Mouse (Mus musculus) heart, adult 8-10 months (tissue): ENCODE results near the gene Slc1a7. TPM values are rescaled to one million over a fixed set of nuclear protein-coding genes. Genes with fewer than 3 reads are reported as not detected.

Source experiments
- DNase-seq: peaks from one replicate; pipeline ENCODE4 v3.0.0; 2022; ENCODE audit warnings: low spot score
- total RNA-seq, 4 experiments: library from RNA; stranded (reverse); gene quantifications; 2 replicates each; pipeline ENCODE4 v1.2.4; 2022

Slc1a7 gene
- total RNA-seq, 4 experiments from 2014 or later: 0.16 to 0.60 (median 0.41) TPM; not detected in 1

DNA sequence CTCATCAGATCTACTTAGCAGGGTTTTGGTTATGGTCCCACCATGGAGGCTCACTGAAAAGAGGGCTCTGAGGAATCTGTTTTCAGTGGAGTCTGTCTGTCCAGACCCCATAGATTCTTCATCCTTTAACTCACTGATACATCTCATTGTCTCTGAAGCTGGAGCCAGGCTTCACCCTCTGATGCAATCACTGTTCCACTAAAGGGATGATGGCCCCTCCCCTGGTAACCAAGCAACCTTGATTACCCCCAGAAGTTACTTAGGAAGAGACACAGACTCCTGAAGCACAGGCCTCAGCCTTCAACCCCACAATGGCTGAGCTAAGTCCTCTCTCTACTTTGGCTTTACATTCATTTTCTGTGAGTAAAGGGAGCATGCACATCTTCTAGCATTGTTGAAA lies 1.6 kb downstream of the Slc1a7 start:
- DNase-seq: no peak

DNA sequence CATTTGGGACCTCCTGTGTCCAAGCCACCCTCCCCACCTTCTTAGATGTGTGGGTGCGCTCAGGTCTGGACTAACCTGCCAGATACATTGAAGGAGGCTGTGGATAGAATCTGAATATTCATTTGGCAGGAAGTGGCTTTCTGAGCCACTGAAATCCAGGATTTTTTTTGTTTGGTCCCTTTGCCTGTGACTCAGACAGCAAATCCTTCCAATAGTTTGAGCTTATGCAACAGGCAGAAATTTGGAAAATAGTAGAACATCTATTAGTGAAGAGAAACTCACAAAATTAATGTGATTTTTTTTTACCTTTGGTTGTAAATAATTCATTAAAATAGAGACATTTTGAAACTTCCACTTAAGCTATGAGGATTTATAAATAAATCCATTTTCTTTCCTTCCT lies 3.0 kb downstream of the Slc1a7 start:
- DNase-seq: peak; percentile 24

DNA sequence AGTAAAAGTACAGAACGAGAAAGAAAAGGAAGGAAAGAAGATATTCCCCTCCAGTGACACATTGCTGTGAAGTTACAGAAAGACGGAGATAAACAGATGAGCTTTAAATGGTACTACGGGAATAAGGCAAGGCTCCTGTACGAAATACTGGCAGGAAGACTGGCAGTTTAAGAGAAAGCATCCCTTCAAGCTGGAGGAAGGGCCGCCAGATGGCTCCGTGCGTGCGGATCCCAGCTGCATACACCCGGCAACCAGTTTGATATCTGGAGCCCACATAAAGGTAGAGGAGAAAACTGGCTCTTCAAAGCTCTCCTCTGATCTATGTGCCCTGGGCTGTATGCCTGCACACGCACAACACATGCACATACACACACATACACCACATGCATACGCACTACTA lies 6.4 kb downstream of the Slc1a7 start:
- DNase-seq: no peak

DNA sequence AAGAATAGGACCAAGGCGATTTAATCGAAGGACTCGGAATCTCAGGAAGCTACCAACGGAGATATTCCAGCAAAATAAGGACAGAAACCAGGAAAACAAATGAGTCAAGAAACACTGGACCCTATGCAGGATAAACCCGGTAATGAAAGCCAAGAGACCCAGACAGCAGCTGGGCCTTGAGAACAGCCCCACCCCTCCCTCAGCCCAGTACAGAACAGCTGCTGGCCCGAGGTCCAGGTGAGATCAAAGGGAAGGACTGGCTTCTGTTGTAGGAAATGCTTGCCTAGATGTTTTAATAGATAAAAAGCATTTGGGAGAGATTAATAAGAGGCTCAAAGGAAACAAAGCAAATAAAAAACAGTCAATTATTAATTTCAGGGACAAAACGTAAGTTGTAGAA lies 6.9 kb downstream of the Slc1a7 start:
- no peak for DNase-seq

DNA sequence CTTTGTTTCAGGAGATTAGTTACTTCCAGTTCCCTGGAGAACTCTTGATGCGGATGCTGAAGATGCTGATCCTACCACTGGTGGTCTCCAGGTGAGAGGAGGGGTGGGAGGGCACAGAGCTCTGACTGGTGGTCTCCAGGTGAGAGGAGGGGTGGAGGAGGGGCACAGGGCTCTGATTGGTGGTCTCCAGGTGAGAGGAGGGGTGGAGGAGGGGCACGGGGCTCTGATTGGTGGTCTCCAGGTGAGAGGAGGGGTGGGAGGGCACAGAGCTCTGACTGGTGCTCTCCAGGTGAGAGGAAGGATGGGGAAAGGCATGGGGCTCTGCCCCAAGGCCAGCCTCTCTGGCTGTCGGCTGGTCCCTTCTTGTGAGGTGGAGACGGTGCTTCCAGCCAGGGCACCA lies 9.5 kb downstream of the Slc1a7 start:
- DNase-seq: no peak

DNA sequence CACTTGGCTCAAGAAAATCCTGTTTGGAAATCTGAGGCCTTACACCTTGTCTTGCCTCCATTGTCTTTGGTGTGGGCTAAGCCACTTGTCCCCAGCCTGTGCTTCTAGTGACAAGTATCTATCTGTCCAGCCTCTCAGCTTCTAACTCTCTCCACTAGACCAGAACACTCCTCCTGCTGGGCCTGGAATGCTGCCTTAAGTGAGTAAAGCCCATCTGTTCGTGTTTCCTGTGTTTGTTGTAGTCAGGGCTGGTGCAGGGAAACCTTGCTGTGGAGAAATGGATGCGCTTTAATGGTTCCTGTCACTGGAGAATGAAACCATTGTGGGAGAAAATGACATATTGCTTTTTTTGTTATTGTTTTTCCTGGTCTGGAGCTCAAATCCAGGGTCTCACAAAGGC lies 11.4 kb downstream of the Slc1a7 start:
- DNase-seq: no peak

DNA sequence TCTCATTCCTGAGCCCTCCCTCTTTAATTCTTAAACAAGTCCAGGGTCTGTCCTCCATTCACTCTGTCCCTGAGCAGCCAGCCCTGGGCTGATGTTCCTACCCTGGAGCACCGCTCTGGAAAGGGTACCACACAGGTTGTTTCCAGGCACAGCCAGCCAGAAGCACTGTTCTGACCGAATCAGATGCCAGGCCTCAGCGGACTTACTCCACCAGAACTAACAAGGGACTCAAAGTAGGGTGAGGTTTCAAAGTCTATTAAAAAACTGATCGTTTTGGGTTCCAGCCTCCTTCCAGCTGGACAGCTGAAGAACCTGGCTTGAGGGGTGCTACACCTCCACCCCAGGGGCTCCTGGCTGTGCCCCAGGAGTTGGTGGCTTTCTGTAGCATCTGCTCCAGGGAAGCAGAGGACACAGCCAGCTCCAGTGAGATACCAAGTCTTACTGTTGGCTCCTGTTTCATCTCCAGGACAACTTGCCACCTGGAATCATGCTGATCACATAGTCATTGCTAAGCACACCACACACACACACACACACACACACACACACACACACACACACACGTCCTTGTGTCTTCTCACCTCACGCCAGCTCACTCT lies 12.0 kb downstream of the Slc1a7 start:
- DNase-seq: no peak

DNA sequence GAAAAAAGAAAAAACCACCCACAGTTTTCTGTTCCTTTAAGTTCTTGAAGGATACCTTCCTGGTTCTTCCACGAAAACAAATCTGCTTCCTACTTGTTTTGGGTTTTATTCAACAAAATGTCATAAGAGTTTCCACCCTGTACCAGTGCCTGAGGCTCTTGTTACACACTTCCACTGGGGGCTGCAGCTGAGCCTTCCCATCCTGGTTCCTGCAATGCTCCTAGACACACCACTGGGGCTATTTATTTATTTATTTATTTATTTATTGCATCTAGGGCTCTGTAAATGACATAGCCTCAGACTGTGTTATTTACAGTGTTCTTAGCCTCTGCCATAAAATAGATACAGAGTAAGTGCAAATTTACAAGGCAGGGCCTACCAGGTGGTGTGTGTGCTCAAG lies 15.6 kb downstream of the Slc1a7 start:
- DNase-seq: no peak

DNA sequence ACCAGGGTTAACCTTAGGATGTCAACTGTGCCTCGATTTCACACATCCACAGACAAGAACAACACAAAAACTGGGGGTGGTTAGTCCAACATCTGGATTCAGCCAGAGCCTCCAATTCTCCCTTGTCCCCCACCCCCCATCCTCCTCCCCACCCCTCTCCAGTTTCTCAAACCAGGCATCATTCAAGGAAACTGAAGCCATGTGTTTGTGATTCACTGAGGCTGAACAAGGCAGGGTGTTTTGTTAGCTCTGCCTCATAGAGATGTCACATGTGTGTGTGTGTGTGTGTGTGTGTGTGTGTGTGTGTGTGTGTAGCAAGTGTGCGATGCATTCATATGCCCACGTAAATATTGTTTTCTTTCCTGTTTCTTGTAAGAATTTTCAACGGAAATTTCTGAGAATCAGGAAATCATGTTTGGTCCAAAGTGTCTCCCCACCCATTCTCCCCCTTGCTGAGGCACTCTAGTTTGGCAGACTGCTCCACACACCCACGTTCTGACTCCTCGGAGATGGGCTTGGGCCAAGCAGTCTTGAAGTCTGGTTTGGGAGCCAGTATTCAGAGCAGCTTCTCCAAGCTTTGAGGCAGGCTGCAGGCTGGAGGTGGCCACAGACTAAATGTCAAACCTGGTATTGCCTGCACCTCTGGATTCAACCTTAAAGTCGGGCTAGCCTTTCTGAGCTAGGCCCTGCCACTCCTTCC lies 16.3 kb downstream of the Slc1a7 start:
- DNase-seq: peak; percentile 79

DNA sequence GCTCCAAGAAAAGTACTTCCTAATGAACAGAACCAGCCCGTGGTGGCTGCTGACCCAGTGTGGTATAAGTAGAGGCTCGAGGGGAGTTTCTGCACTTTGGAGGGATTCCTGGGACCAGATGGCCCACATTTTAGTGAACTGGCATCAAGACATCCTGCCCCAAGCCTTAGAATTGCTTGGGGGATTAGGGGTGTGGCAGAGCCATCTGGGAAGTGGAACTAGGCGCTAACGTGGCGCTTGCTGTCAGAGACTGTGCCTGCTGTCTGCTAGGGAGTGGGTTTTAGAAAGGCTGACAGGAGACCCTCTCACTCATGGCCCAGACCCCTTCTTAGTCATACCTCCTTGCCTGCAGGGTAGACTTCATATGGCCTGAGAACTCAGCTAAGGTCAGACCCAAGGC lies 17.7 kb downstream of the Slc1a7 start:
- no peak for DNase-seq

DNA sequence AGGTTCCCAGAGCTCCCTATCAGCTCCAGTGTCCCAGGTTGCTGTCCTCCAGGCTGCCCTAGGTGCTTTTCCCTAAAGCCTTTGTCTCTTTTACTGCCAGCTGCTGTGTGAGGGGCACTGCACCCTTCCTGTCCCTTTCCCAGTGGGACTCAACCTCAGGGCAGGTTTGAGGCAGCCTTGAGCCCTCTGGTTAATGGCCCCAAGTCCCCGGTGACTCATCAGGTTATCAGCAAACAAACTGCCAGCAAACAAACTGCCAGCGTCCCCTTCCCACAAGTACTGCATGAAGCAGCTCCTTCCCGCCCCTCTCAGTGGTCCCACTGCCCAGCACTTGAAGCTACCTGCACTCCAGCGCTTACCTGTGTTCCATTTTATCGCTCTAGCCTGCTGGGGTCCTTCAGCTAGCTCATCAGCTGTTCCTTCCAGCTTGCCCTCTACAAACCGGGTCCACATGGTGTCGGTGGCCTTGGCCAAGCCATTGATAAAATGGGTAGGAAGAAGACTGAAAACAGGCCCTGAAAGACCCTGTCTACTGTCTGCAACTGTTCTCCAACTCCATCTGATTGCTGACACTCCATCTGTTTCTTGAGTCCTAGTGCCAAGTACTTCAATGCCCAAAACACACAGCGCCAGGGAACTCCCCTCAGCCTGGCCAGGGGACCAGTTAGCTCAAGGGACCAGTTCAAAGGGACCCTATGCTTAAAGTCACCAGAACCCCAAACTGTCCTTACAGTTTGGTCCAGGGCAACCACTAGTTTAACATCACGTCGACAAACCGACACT lies 18.4 kb downstream of the Slc1a7 start:
- no peak for DNase-seq

DNA sequence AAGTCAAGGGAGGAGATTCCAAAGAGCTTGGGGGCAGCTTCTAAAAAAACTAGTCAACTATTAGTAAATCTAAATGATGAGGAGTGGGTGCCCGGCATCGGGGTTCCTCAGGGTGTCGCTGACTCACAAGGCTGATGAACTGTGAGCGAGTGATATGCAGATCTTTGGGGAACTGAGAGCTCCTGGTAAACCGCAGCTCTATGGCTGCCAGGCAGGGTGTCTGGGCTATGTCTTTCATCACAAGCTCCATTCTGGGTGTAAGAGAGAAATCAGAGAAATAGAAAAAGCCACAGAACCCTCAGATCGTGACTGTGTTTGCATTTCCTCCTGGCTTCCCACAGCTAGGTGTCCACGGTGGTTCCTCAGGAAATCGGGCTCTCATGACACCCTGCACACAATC lies 20.8 kb downstream of the Slc1a7 start:
- peak; percentile 49 for DNase-seq

DNA sequence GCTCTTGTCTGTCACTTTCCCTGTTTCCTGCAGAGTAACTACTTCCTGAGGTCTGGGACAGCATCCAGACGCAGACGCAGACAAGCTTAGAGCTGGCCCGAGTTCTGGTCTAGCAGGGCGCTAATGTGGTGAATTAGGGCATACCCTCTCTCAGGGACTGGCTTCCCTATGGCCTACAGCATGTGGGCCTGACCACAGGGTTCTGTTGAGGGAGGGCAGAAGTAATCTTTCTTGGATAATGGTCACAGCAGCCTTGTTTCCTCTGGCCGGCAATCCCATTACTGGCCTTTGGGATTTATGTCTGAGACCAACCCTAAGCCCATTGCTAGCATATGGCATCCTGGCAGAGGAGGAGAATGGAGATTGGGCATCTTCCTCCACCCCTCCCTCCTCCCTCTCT lies 22.7 kb downstream of the Slc1a7 start:
- no peak for DNase-seq

DNA sequence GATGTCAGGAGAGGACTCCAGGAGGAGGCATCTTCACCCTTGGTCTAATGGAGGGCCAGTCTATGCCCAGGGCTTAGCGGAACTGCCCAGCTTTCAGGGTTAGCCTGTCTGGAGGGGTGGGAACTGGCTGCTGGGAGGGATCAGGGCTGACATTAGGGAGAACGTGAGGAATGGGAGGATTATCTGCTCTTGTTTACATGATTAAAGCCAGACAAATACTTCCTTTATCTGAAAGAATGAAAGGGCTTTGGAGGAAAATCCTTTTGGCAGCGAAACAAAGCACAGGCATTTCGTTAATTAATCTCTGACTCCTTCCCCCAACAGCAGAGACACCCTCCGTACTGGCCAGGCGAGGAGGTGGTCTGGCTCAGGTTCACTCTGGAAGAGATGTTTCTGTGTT lies 23.7 kb downstream of the Slc1a7 start:
- DNase-seq: no peak

DNA sequence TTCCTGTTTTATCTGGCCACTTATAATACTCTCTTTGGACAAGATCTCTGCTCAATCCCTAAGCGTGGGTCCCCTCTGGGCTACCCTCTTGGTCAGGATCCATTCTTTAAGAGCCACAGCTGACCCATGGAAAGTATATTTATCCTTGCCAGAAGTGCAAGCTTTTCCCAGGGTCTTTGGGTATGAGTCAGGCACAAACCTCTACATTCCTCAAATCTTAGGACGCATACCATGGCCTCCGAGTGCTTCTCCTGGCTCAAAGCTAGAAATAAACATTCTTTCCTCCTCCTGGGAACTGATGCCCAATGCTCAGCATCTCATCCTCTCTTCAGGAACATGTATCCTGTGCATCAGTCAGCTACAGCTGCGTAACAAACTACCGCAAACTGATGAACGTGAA lies 26.9 kb downstream of the Slc1a7 start:
- no peak for DNase-seq

DNA sequence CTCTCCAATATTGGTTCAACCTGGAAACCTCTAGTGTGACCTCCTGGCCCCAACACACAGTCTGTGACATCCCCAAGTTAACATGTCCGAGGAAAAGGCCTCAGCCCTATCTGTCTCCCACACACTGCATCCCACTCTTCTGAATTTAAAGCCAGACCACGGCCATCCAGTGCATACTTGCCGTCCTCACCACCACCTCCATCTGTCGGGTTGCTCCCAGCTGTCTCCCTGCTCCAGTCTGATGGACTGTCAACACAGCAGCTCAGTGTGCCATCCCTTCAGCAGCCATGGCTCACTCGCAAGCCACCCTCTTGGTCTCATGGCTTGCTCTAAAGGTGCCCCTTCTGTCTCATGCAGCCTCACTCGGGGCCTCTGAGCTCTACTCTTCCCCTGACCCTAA lies 27.6 kb downstream of the Slc1a7 start:
- DNase-seq: no peak

DNA sequence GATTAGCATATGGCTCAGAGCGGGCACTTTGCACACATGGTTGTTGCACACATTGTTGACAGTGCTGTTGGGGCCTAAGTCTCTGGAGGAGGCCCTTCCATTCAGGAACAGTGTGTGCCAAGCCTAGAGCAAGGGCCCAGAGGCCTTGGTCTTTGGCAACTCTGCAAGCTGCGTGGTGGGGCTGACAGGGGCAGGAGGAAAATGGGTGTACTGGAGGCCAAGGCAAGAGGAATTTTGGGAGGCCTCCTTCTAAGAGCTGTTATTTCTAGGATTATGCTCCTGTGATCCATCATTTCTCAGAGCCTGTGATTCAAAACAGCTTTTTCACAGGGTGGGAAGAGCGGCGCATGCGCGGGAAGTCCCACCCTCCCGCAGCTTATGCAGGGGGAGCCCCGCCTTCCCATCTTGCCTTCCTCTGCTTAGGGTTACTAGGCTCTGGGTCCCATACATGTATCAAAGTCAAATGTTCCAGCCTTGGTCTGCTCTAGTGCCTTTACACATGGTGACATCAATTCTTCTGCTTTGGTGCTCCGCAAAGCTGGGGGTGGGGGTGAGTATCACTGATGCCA lies 28.4 kb downstream of the Slc1a7 start:
- no peak for DNase-seq

DNA sequence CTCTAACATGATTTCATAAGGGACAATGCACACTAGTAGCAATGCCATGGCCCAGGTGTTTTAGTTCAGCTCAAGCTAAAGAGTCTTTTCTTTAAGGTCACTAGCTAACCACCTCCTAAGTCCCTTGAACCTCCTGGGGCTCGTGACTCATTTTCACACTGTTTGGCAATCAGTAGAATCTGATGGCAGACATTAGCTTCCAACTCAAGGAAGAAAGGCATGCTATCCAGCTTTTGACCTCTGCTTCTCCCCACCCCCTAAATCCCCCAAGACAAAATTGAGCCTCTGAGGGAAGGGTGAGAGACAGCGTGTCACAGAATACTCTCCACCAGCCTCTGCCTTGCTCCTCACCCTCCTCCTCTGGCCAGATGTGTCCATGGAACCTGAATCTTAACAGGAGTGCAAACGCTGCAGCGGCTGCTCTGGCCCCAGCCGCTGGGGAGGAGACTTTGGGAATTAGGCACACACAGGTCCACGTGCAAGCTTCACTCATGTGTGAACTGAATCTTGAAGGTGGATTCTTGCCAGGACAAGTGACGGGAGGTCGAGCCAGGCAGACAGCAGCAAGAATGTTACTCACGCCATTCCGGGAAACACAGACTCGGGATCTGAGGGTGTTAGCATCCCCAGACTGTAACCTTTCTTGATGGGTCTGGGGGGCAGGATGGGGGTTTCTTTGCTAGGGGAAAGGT lies 30.7 kb downstream of the Slc1a7 start:
- DNase-seq: peak; percentile 77

DNA sequence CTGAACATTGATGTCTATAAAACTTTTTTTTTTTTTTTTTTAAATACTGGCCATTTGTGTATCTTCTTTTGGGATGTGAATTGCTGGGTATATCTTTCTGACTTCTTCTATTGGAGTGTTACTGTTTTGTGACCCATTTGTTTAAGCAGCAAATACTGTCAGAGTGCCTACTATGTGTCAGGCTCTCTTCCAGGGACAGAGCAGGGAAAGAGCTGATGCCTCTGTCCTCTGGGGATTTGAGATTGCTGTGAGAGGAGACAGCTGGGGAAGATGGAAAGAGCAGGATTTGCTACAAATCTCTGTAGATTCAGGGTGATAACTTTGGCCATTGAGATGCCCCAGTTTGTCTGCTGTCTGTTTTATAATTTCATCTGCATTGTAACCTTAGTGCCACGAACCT lies 31.2 kb downstream of the Slc1a7 start:
- peak; percentile 46 for DNase-seq

DNA sequence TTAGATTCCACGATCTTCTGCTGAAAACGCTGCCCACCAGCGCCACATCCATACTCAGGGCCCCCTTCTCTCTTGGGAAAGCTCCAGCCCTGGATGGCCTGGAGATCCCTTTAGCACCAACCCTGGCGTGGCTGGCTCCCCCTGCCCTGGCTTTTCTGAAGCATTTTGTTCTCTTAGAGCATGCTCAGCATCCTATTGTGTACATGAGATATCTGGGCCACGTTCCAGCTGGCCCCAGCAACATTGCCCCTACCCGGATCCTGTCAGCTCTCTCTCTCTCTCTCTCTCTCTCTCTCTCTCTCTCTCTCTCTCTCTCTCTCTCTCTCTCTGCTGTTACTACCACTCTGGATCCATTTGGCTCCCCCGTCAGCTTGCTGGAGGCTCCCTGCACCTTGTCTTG lies 37.2 kb downstream of the Slc1a7 start:
- DNase-seq: no peak

DNA sequence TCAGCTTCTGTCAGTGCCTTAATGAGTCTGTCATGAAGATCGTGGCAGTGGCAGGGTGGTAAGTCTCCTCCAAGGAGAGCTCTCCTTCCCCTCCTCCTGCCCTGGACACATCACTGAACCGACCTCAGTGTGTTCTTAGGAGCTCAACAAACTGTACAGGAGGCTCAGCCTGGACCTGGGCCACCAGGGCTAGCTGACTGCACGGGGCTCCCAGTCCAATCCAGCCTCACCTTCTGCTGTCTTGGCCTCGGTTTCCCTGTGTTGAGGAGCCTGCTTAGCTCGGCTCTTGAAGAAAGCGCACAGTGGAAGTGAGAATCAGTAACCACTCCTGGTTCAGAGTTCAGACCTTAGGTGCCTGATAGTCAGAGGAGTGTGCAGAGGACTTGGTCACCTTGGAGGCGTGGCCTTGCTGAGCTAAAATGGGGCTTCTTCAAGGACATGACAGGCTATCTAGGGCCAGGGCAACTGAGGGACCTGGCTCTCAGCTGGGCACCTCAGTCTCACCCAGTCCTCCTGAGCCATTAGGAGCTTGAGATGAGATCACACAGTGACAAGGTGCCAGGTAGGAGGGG lies 39.5 kb downstream of the Slc1a7 start:
- no peak for DNase-seq

DNA sequence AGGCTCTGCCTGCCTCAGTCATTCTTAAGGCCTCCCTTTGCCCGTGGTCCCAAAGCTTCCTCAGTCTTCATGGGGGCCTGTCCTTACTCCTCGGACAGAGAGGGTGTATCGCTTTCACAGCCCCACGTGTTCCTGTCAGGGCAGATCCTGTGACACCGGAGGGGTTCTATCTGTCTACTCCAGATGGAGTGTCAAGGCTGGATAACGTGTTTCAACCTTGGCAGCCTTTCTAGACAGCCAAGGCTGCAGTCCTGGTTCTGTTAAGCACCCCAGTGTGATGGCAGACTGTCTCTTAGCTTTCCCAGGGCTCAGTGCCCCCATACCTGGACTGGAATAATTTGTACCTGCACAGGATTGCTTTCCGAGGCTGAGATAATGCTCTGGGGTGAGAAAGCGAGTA lies 40.4 kb downstream of the Slc1a7 start:
- no peak for DNase-seq
